Mouse (Mus musculus) mesoderm, embryonic 11.5 days (tissue): ENCODE measurements around the gene Rpl10a.
"Not testable (repeated sequence)": the region's sequence is repeated elsewhere in the genome, so short reads cannot be mapped to it uniquely, and the experiment has no call there.

Source experiments
- DNase-seq: peaks from one replicate; pipeline ENCODE4 v3.0.0-alpha.2; 2012; ENCODE audit warnings: low read depth, low spot score

The Rpl10a gene

DNA sequence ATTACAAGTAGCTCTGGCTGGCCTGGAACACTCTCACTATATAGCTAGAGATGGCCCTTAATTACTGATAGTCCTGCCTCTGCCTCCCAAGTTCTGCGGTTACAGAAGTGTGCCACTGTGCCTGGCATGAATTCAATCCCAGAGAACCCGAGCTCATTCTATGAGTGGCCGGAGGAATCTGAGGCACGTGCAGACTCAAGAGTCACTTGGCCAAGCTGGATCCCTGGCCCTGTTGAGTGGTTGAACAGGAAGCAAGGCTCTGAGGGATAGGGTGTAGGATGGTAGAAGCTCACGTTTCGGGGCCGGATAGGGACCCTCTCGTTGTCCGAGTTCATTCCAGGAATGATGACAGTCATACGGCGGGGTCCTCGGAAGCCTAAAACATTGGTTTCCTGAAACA lies 27.6 kb downstream of the Rpl10a start:
- DNase-seq = no peak

DNA sequence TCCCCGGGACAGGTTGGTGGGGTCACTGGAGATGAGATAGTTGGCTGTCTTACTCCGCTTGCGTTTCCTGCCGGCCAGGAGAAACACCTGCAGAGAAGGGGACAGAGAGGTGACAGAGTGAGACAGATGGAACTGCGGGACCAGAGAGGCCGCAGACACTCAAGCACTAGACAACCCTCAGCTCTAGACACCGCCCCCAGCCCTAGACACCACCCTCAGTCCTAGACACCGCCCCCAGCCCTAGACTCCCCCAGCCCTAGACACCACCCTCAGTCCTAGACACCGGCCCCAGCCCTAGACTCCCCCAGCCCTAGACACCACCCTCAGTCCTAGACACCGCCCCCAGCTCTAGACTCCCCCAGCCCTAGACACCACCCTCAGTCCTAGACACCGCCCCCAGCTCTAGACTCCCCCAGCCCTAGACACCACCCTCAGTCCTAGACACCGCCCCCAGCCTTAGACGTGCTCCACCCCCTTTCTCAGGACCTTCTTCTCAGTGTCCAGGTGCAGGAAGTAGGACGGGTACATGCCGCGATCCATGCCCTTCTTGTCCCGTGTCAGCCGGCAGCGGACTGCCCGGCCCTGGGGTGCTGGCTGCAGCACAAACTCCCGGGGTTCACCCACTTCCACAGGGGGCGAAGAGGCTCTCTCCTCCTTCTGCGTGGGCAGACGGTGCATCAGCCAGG lies 30.4 kb downstream of the Rpl10a start:
- not testable (repeated sequence) for DNase-seq

DNA sequence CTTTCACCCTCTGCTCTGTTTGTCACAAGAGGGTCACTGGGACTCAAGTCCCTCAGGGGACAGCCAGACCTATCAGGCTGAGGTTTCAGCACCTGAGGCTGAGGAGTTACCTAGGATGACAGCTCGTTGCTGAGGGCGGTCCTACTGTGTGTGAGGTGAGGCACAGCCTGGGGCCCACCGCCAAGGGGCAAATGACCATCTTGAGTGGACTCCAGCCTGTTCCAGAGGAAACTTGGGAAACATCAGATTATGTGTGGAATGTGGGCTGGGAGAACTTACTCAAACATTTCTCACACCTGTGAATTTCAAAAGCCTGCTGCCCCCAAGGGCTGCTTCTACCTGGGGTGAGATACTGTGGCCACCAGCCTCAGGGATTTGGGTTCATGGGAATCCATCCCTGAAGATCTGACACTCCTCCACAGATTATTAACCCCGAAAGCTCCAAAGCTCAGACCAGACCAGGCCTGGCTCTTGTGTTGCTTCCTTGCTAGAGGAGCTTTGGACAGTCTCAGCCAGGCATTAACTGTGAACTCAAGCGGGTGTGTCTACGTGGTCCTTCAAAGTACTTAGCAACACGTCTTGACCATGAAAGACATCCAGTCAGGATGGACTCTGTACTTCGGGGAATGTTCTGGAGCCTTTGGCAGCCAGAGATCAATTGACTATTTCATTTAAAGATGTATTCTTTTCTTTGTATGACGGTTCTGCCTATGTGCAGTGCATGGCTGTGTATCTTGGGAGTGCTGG lies 32.4 kb downstream of the Rpl10a start:
- no peak for DNase-seq

DNA sequence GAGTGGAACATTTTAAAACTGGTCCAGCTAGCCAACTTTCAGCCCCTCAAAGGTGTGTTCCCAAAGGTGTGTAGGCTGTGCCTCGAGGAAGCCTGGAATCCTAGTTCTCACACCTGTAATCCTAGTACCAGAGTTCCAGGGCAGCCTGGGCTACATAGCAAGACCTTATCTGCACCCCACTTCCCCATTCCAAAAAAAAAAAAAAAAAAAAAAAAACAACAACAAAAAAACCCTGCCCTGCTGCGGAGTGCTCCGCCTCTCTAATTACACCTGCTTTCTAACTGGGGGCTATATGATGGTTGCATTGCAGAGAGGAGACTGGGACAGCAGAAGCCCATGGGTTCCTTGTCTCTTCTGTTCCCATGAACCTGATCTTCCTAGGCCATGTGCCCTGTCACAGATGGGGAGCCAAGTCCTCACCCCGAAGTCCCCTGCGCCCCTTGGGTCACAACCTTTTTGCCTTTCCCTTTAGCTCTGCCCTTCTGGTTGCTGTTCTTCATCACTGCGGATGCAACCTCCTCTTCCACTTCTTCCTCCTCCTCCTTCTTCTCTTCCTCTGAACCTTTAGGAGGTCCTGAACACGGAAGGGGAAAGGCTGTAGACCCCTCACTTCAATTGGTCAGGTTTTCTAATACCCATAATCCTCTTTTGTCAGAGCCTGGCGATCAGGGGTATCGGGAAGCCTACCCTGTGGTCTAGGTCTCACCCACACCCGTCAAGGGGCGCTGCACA lies 33.8 kb downstream of the Rpl10a start:
- no peak for DNase-seq

DNA sequence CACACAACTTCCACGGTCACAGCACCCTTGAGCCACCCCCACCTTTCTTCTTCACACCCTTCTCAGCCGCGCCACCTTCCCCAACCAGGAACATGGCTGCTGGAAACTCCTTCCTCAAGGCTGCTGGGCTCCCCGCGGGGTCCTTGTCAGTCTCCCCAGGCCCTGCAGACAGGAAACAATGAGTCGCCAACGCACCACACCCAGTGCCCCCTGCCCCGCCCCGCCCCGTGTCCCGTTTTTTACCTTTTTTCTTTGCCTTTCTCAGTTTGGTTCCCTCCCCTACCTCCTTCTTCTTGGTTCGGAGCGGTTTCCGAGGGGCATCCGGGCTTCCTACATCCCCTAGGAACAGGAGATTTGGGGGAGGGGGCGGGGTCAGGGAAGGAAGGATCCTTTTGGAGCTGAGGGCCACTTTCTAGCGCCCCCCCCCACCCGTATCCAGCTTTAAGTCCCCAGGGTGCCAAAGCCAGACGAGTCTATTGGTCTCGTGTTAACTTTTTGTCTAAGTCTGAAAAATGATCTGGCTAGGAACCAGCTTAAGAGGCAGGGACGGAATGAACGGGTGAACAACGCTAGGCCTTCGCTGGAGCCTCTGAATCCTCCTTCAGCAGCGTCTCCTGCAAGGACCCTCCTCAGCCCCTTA lies 34.5 kb downstream of the Rpl10a start:
- DNase-seq = no peak

DNA sequence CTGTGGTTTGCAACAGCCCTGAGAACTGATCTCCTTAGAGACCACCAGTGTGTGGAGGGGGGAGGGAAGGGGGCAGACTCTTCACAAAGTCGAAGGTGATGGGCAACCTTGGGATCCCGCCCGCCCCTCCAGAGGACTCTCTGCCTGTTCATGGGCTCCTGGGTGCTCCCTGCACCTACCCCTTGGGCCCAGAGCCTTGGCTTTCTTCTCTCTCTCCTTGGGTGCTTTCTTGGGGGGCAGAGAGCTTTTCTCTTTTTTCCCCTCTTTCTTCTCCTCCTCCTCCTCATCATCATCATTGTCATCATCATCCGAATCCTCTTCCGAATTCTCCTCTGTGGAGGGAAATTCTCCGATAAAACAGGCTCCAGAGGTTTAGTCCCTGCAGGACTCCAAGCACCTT lies 35.2 kb downstream of the Rpl10a start:
- DNase-seq = no peak

DNA sequence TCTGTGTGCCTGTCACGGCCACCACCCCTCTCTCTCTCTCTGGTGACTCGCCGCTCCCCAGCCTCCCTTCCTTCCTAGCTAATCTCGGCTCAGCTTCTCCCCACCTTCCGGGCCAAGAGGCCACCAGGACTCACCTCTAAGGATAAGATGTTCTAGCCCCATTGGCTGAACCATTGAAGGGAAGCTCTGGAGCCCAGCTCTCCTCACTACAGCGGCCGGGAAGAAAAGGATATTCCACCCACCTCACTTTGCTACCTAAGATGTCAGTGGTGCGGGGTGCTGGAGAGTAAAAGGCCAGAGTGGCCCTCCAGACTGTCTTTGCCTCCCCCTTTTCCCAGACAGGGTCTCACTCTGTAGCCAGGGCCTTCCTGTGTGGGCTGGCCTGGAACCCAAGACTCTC lies 36.9 kb downstream of the Rpl10a start, which contains the start of gene Tulp1:
Gene Tulp1, minus strand, starts transcription at position 101 of the 400 bp plus-strand sequence.
- no peak for DNase-seq

DNA sequence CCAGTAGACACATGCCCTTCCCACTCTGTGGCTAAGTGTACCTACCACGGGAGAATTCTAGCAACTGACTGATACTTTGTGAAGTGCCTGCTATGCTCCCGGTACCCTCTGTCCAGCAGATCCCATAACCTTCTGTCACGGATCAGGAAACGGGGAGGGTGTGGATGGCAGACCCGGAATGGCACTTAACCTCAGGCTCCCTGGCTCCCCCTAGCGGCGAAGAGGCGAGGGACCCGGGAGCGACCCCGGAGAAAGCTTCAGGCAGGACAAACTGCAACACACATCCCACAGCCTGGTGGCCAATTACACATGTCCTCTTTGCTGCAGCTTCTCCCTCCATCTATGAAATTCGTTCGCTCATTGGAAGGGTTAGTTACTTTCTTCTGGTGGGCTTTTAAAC lies 40.2 kb downstream of the Rpl10a start:
- DNase-seq = peak; percentile 82

DNA sequence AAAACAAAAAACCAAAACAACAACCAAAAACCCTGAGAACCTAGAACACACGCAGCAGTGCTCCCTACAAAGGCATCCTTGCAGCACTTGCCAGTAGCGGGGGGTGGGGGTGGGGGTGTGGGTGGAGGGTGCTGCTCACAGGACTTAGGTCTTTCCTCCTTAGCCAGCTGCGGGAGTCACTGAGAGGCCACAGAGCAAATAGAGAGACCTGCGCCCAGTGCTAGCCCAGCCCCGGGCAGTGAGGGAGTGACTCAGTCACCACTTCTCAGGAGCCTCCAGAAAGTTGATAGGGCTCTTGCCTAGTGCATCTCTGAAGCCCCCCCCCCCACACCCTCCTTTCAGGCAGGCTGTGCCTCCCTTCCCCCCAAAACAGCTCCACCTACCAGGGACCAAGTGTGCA lies 40.8 kb downstream of the Rpl10a start:
- no peak for DNase-seq

DNA sequence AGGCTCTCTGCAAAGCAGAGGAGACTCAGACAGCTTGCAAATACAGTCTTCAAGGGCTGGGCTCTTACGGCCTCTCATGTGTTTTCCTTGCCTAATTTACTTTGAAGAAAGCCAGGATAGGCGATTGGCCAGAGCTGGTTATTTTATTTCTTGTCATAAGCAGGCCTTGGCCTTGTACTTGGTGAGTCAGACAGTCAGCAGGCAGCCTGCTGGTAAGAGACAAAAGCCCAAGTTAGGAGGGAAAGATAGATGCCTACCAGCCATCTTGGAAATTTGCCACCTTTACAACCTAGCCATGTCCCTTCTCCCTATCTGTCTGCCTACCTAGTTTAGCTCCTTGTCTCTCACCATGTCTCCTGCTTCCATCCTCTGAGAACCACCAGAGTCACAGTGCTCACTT lies 43.0 kb downstream of the Rpl10a start:
- DNase-seq = no peak

DNA sequence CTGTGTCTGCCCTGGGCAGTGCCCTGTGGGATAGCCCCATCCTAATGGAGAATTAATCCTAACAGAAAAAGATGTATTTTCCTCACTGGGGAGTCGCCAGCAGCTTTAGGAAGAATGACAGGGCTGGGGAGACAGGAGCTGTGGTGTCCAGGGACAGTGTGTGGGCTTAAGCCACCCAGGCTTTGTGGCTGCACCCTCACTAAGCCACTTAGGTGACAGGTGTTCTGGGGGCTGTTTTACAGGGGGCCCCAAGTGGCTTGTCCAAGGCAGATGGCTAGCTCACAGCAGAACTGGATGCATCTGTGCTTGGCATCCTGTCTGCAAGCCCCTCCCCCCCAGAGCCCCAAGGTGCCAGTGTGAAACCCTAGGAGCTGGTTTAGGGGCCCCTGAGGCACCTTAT lies 43.7 kb downstream of the Rpl10a start:
- no peak for DNase-seq

DNA sequence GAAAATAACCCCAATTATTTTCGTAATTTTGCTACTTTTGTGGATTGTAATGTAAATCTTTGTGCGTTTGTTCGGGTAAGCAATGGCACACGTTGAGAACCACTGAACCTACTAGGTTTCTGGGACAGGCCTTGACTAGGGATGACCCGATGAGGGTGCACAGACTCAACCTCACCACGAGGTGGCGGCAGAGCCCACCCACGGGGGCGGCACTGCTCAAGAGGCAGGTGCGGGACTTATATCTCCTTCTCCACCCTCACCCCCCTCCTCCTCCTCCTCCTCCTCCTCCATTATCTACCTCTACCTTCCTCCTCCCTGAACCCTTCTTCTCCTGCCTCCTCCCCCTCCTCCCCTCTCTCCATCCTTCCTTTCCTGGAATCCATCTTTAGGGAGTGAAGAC lies 45.5 kb downstream of the Rpl10a start:
- peak; percentile 59 for DNase-seq

DNA sequence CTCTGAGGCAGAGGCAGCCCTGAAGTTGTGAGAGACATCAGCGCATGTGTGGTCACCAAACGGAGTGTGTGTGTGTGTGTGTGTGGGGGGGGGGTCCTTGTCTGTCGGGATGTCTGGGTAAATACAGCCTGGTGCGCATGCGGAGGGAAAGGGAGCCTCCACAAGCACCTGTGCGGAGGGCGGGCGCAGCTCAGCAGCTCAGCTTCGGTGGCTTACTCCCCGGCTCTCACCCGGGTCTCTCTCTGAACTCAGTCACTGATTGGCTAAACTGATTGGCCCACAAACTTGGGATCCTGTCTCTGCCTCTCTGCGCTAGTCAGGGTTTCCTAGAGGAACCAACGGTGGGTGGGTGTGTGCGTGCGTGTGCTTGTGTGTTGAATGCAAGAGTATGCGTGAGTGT lies 46.2 kb downstream of the Rpl10a start:
- DNase-seq = no peak

DNA sequence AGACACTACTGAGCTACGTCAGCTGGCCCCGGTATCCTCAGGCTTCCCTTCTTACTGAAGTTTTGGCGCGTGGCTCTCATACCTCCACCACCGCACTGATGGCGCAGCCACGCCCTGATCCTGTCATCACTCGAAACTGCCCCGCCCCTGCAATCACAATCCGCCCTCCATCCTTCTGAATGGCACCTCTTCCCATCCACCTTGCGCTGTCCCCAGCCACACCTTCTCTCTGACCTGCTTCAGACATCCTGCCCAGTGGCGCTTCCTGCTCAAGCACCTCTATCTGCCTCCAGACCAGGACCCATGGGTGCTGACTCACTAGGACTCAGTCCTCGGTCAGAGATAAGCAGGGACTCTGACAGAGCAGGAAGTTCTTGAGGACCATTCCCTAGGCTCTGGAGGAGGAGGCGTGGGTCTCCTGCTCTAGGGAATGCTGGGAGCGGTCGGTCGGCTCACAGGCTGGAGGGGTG lies 47.4 kb downstream of the Rpl10a start:
- DNase-seq = no peak

DNA sequence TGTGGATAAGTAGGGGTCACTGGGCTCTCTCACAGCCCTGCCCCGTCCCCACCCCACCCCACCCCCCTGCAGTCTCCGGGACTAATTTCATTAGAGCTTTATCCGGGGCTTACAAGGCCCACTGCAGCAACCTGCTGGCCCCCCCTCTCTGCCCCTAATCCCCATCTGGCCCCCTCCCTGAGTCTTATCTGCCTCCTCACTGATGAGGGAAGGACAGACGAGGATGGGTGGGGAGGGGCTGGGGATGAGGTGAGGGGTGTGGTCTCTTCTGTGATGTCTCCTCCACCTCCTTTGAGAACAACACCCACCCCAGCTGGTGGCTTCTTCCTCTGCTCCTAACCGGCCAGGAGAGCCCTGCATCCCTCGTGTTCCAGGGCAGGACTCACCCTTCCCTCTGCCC lies 52.0 kb downstream of the Rpl10a start:
- DNase-seq = no peak
